Comparison of ENCODE assay signal across 24 mouse cellular contexts in genomic region chr3:99797791-99798190, GRCm38 (mm10).
DNase-seq lines count a peak whose midpoint lies in the region; ATAC-seq and TF ChIP-seq lines count a peak whose summit lies in the region.
"Had no signal": no experiment of that assay in that cellular context is flagged by ENCODE, and none has a peak within 500 bp of the region (broad histone marks: within the 10 kb centered on the region; RNA-seq: fewer than 3 reads in every experiment).

No protein-coding gene starts in this region.

- no peak overlapping the region for H3K4me3 ChIP-seq in kidney, adult 2 months (ENCODE audit: insufficient read depth, low read depth, low read length)
- no peak overlapping the region for H3K4me3 ChIP-seq in kidney, embryonic 16.5 days (ENCODE audit: low read length)
- no peak overlapping the region for H3K4me3 ChIP-seq in kidney, embryonic 14.5 days (ENCODE audit: low read length)
- no peak overlapping the region for H3K4me3 ChIP-seq in limb, embryonic 11.5 days (ENCODE audit: low read depth, low read length)
- no peak overlapping the region for H3K4me3 ChIP-seq in limb, embryonic 10.5 days
- H3K4me3 ChIP-seq: embryonic facial prominence, embryonic 13.5 days; embryonic facial prominence, embryonic 15.5 days; erythroblast, embryonic 14.5 days; forebrain, embryonic 10.5 days; forebrain, embryonic 12.5 days had no signal

- 25% methylated on average over 2 of the region's 2 CpGs for WGBS in kidney, adult 2 months
- 46% methylated on average over 2 of the region's 2 CpGs for WGBS in kidney, embryonic 16.5 days
- 34% methylated on average over 2 of the region's 2 CpGs for WGBS in kidney, embryonic 14.5 days
- 60% methylated on average over 2 of the region's 2 CpGs for whole genome bisulfite sequencing in limb, embryonic 11.5 days
- 44% methylated on average over 2 of the region's 2 CpGs for WGBS in limb, embryonic 10.5 days

- ATAC-seq in kidney, embryonic 16.5 days (ENCODE audit: low FRiP score, low TSS enrichment) = no peak
- no peak for ATAC-seq in kidney, embryonic 14.5 days (ENCODE audit: low FRiP score, low TSS enrichment)
- ATAC-seq in limb, embryonic 11.5 days (ENCODE audit: insufficient number of reproducible peaks, low FRiP score, low TSS enrichment, low read depth) = no peak
- ATAC-seq: forebrain, embryonic 14.5 days had no signal

- H3K27me3 ChIP-seq in kidney, adult 2 months (replicated peaks; ENCODE audit: control insufficient read depth, insufficient read depth, low read length) = no peaks in the 10 kb centered on the region; the same call in 1 of the 2 replicates
- no peaks in the 10 kb centered on the region for H3K27me3 ChIP-seq in kidney, embryonic 16.5 days (ENCODE audit: insufficient read depth, low read length)
- H3K27me3 ChIP-seq in kidney, embryonic 14.5 days (ENCODE audit: control insufficient read depth, insufficient read depth, low read length) = no peaks in the 10 kb centered on the region
- H3K27me3 ChIP-seq in limb, embryonic 11.5 days (ENCODE audit: control insufficient read depth, insufficient read depth, low read length) = no peaks in the 10 kb centered on the region
- H3K27me3 ChIP-seq in limb, embryonic 10.5 days (ENCODE audit: low read depth, poor library complexity, severe bottlenecking) = no peaks in the 10 kb centered on the region
- H3K27me3 ChIP-seq: embryonic facial prominence, embryonic 13.5 days; embryonic facial prominence, embryonic 15.5 days; forebrain, embryonic 12.5 days had no signal

- no peak for TF ChIP-seq POLR2A in kidney, adult 2 months (IDR thresholded peaks at IDR 0.05; ENCODE audit: low read depth, low read length)

- no peak overlapping the region for H3K9ac ChIP-seq in kidney, embryonic 16.5 days (replicated peaks; ENCODE audit: low read length)
- no peak overlapping the region for H3K9ac ChIP-seq in kidney, embryonic 14.5 days (ENCODE audit: low read depth, low read length)
- H3K9ac ChIP-seq in limb, embryonic 11.5 days (ENCODE audit: low read length) = no peak overlapping the region
- H3K9ac ChIP-seq: embryonic facial prominence, embryonic 13.5 days; embryonic facial prominence, embryonic 15.5 days; forebrain, embryonic 12.5 days had no signal

- no peak overlapping the region for H3K4me2 ChIP-seq in kidney, embryonic 16.5 days (replicated peaks; ENCODE audit: low read depth, low read length)
- no peak overlapping the region for H3K4me2 ChIP-seq in kidney, embryonic 14.5 days (replicated peaks; ENCODE audit: low read depth, low read length)
- no peak overlapping the region for H3K4me2 ChIP-seq in limb, embryonic 11.5 days (ENCODE audit: low read depth, severe bottlenecking)
- H3K4me2 ChIP-seq: embryonic facial prominence, embryonic 13.5 days; embryonic facial prominence, embryonic 15.5 days; forebrain, embryonic 12.5 days had no signal

- H3K27ac ChIP-seq in kidney, adult 2 months (ENCODE audit: insufficient read depth, low read depth, low read length) = no peak overlapping the region
- no peak overlapping the region for H3K27ac ChIP-seq in kidney, embryonic 16.5 days (ENCODE audit: low read length)
- H3K27ac ChIP-seq in kidney, embryonic 14.5 days (ENCODE audit: low read depth, low read length) = no peak overlapping the region
- H3K27ac ChIP-seq in limb, embryonic 11.5 days (replicated peaks; ENCODE audit: low read depth, low read length) = no peak overlapping the region
- H3K27ac ChIP-seq in limb, embryonic 10.5 days = no peak overlapping the region
- H3K27ac ChIP-seq: embryonic facial prominence, embryonic 13.5 days; forebrain, embryonic 10.5 days; forebrain, embryonic 12.5 days had no signal

- H3K4me1 ChIP-seq in kidney, adult 2 months (ENCODE audit: control insufficient read depth, insufficient read depth, low read length) = no peaks in the 10 kb centered on the region
- H3K4me1 ChIP-seq in kidney, embryonic 16.5 days (ENCODE audit: insufficient read depth, low read length) = no peaks in the 10 kb centered on the region
- no peaks in the 10 kb centered on the region for H3K4me1 ChIP-seq in kidney, embryonic 14.5 days (ENCODE audit: control insufficient read depth, insufficient read depth, low read length)
- H3K4me1 ChIP-seq in limb, embryonic 11.5 days (ENCODE audit: control insufficient read depth, insufficient read depth, low read length) = no peaks in the 10 kb centered on the region
- peaks cover 14% of the 10 kb centered on the region; the same call in 1 of the 2 replicates for H3K4me1 ChIP-seq in limb, embryonic 10.5 days
- H3K4me1 ChIP-seq: embryonic facial prominence, embryonic 15.5 days; forebrain, embryonic 10.5 days; forebrain, embryonic 12.5 days had no signal

- no peaks in the 10 kb centered on the region for H3K9me3 ChIP-seq in kidney, embryonic 16.5 days (ENCODE audit: low read length)
- no peaks in the 10 kb centered on the region for H3K9me3 ChIP-seq in kidney, embryonic 14.5 days (ENCODE audit: control insufficient read depth, low read length)
- no peaks in the 10 kb centered on the region for H3K9me3 ChIP-seq in limb, embryonic 11.5 days (ENCODE audit: control insufficient read depth, low read length)
- H3K9me3 ChIP-seq in limb, embryonic 10.5 days (replicated peaks) = no peaks in the 10 kb centered on the region
- H3K9me3 ChIP-seq: embryonic facial prominence, embryonic 13.5 days; embryonic facial prominence, embryonic 15.5 days; forebrain, embryonic 10.5 days; forebrain, embryonic 12.5 days had no signal

- no peak for TF ChIP-seq CTCF in kidney, adult 2 months (conservative IDR thresholded peaks at IDR 0.05; ENCODE audit: insufficient read depth, insufficient read length, low read depth, low read length)

- DNase-seq in kidney, adult 11 months = peak; percentile 26
- DNase-seq in kidney, adult 9 months = no peak
- peak; percentile 36 for DNase-seq in kidney, adult 2 months
- DNase-seq in kidney, postnatal 25 days = peak; percentile 11 to 70
- DNase-seq in limb, embryonic 11.5 days (ENCODE audit: low spot score) = peak; percentile 13
- no peak for DNase-seq in limb, embryonic 10.5 days (ENCODE audit: low spot score)
- DNase-seq: adrenal gland, adult 2 months; adrenal gland, postnatal 10 days; adrenal gland, postnatal 25 days; cerebellum, adult 11 months; cerebellum, adult 18-20 months; cerebellum, adult 8-10 months; cerebellum, adult 9-11 months; cerebellum, postnatal 14 days; cerebellum, postnatal 36 days; embryo, embryonic 11 days had no signal

- no peaks in the 10 kb centered on the region for H3K36me3 ChIP-seq in kidney, adult 2 months (ENCODE audit: control insufficient read depth, insufficient read depth, low read length)
- no peaks in the 10 kb centered on the region for H3K36me3 ChIP-seq in kidney, embryonic 16.5 days (ENCODE audit: insufficient read depth, low read length)
- H3K36me3 ChIP-seq in kidney, embryonic 14.5 days (ENCODE audit: control insufficient read depth, insufficient read depth, low read length) = no peaks in the 10 kb centered on the region
- H3K36me3 ChIP-seq in limb, embryonic 11.5 days (ENCODE audit: control insufficient read depth, insufficient read depth, low read length) = no peaks in the 10 kb centered on the region
- H3K36me3 ChIP-seq in limb, embryonic 10.5 days = no peaks in the 10 kb centered on the region
- H3K36me3 ChIP-seq: embryonic facial prominence, embryonic 13.5 days; embryonic facial prominence, embryonic 15.5 days; forebrain, embryonic 10.5 days; forebrain, embryonic 12.5 days had no signal

Comparison
In these comparisons a context has a peak if more than half of its experiments do, and no peak if none do; other contexts are left out.
1. DNase-seq: peak in kidney, adult 11 months (single experiment), kidney, adult 2 months (single experiment), kidney, postnatal 25 days (2 of 2) and limb, embryonic 11.5 days (single experiment); none in kidney, adult 9 months (single experiment) and limb, embryonic 10.5 days (single experiment).